ENCODE assay signal across 1 mouse cellular context in the genomic region with DNA sequence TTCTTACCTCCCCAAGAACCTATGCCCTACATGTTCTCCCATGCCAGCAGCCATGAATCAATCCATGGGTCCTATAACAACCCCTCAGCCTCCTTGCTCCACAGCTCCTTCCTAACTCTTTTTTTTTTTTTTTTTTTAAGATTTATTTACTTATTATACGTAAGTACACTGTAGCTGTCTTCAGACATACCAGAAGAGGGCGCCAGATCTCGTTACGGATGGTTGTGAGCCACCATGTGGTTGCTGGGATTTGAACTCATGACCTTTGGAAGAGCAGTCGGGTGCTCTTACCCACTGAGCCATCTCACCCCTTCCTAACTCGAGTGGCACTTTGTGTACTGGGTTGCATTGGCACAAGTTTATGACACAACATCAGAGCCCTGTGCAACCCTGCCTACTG.
TF ChIP-seq lines count a peak whose summit lies in the region.

No protein-coding gene starts in this region.

TF ChIP-seq in MEL, 35 proteins besides CTCF, POLR2A, EP300 and RAD21:
- TF ChIP-seq ZNF384 (IDR thresholded peaks at IDR 0.05; ENCODE audit: low read depth, low read length), result peak; percentile 71
